Mouse (Mus musculus) small intestine, adult 2 months (tissue): ENCODE data around the gene Mrpl37.

Experiments
- CTCF ChIP-seq: fragments of 200-500 bp; IDR thresholded peaks from 2 replicates; pipeline ENCODE4 v1.5.1; 2012; ENCODE audit warnings: low read depth, mild to moderate bottlenecking, control low read depth, inconsistent platforms, low read length, moderate library complexity, mixed read lengths; ENCODE audit not compliant: insufficient replicate concordance, insufficient read length; ENCODE audit errors: extremely low read depth
- POLR2A ChIP-seq: fragments of 200-500 bp; IDR thresholded peaks from 2 replicates; pipeline ENCODE4 v1.6.1; 2012; ENCODE audit warnings: low read depth, mild to moderate bottlenecking, control low read depth, inconsistent platforms, low read length, moderate library complexity

GRCm38 (mm10) chr4:107012574-107012973 is 54.1 kb downstream of the Mrpl37 start:
- TF ChIP-seq CTCF (no peak), POLR2A (no peak)
